Mouse (Mus musculus) spleen, adult 2 months (tissue): Measurements from ENCODE around the gene Nxpe4.

Experiments
- CTCF ChIP-seq: fragments of 200-500 bp; IDR thresholded peaks from 2 replicates; pipeline ENCODE4 v1.5.1; 2011; ENCODE audit warnings: mild to moderate bottlenecking, inconsistent platforms; ENCODE audit not compliant: insufficient read depth, insufficient read length, insufficient replicate concordance; ENCODE audit errors: extremely low read depth
- POLR2A ChIP-seq: fragments of 200-500 bp; IDR thresholded peaks from 2 replicates; pipeline ENCODE4 v1.6.1; 2011; ENCODE audit warnings: low read depth, low read length, inconsistent platforms

GRCm38 (mm10) chr9:48247276-48247675, 85.5 kb downstream of the Nxpe4 start:
- TF ChIP-seq POLR2A = no peak
- TF ChIP-seq CTCF = no peak
